8 mouse cellular contexts compared by ENCODE assay signal in genomic region chr1:60179376-60179775, GRCm38 (mm10). TPM values are rescaled to one million over a fixed set of nuclear protein-coding genes. Genes with fewer than 3 reads are reported as not detected.
DNase-seq lines count a peak whose midpoint lies in the region; ATAC-seq and TF ChIP-seq lines count a peak whose summit lies in the region.

No protein-coding gene starts in this region.

- H3K4me2 ChIP-seq in liver, embryonic 11.5 days: peak overlapping the region; percentile 79
- H3K4me2 ChIP-seq in hindbrain, embryonic 12.5 days (replicated peaks): peak overlapping the region; percentile 51
- H3K4me2 ChIP-seq in midbrain, postnatal 0 days (ENCODE audit: low read depth, low read length, poor library complexity, severe bottlenecking): peak overlapping the region; percentile 63

- DNase-seq in liver, embryonic 11.5 days (ENCODE audit: low spot score): no peak
- no peak for DNase-seq in liver
- peak; percentile 13 for DNase-seq in cerebellum, adult 9-11 months
- DNase-seq in midbrain, postnatal 0 days (ENCODE audit: low spot score): no peak
- no peak for DNase-seq in gastrocnemius, adult 8-10 months (ENCODE audit: low spot score in 2 of 2)
- no peak for DNase-seq in gastrocnemius, postnatal 14 days
- no peak for DNase-seq in frontal cortex, postnatal 36 days (ENCODE audit: low spot score in 2 of 2)

- WGBS in liver, embryonic 11.5 days: 34% methylated on average over 4 of the region's 4 CpGs
- WGBS in hindbrain, embryonic 12.5 days: 16% methylated on average over 4 of the region's 4 CpGs
- 22% methylated on average over 4 of the region's 4 CpGs for WGBS in midbrain, postnatal 0 days

- H3K4me1 ChIP-seq in liver, embryonic 11.5 days (replicated peaks; ENCODE audit: control insufficient read depth, insufficient read depth, low read length): peaks cover 9% of the 10 kb centered on the region
- H3K4me1 ChIP-seq in hindbrain, embryonic 12.5 days: peaks cover 8% of the 10 kb centered on the region; the same call in 1 of the 2 replicates
- no peaks in the 10 kb centered on the region for H3K4me1 ChIP-seq in midbrain, postnatal 0 days (ENCODE audit: insufficient read depth, low read length)

- no peaks in the 10 kb centered on the region for H3K9me3 ChIP-seq in liver, embryonic 11.5 days (ENCODE audit: control insufficient read depth, low read length)
- H3K9me3 ChIP-seq in hindbrain, embryonic 12.5 days (replicated peaks): no peaks in the 10 kb centered on the region
- no peaks in the 10 kb centered on the region for H3K9me3 ChIP-seq in midbrain, postnatal 0 days (ENCODE audit: low read length)

- 0 out of 2 replicates have a peak overlapping the region, but pooled peaks have one; percentile 9 for H3K9ac ChIP-seq in liver, embryonic 11.5 days (ENCODE audit: low read depth, low read length)
- peak overlapping the region; percentile 88 for H3K9ac ChIP-seq in hindbrain, embryonic 12.5 days
- H3K9ac ChIP-seq in midbrain, postnatal 0 days (replicated peaks; ENCODE audit: low read length, poor library complexity, severe bottlenecking): 0 out of 2 replicates have a peak overlapping the region, but pooled peaks have one; percentile 19

- intact Hi-C loops in gastrocnemius, postnatal 14 days (cut with DNase I; ENCODE audit: low total_unique reads): no loop called here

- TF ChIP-seq CTCF in midbrain, postnatal 0 days (IDR thresholded peaks at IDR 0.05): no peak

- ATAC-seq in liver, embryonic 11.5 days (replicated peaks; ENCODE audit: low FRiP score): no peak
- no peak for ATAC-seq in hindbrain, embryonic 12.5 days (ENCODE audit: low FRiP score)
- no peak for ATAC-seq in midbrain, postnatal 0 days (ENCODE audit: low FRiP score)

- peak overlapping the region; percentile 88 for H3K4me3 ChIP-seq in liver, embryonic 11.5 days (ENCODE audit: low read depth, low read length)
- H3K4me3 ChIP-seq in hindbrain, embryonic 12.5 days: peak overlapping the region; percentile 84; the same call in 1 of the 2 replicates
- H3K4me3 ChIP-seq in midbrain, postnatal 0 days (ENCODE audit: low read depth, low read length): peak overlapping the region; percentile 95

- no peak overlapping the region for H3K27ac ChIP-seq in liver, embryonic 11.5 days (ENCODE audit: low read depth, low read length)
- H3K27ac ChIP-seq in hindbrain, embryonic 12.5 days: peak overlapping the region; percentile 97
- H3K27ac ChIP-seq in midbrain, postnatal 0 days (ENCODE audit: low read depth, low read length): no peak overlapping the region

- H3K27me3 ChIP-seq in liver, embryonic 11.5 days (replicated peaks; ENCODE audit: control insufficient read depth, insufficient read depth, low read length): no peaks in the 10 kb centered on the region
- no peaks in the 10 kb centered on the region for H3K27me3 ChIP-seq in hindbrain, embryonic 12.5 days
- H3K27me3 ChIP-seq in midbrain, postnatal 0 days (ENCODE audit: insufficient read depth, low read length): no peaks in the 10 kb centered on the region

- no peaks in the 10 kb centered on the region for H3K36me3 ChIP-seq in liver, embryonic 11.5 days (ENCODE audit: control insufficient read depth, insufficient read depth, low read length)
- no peaks in the 10 kb centered on the region for H3K36me3 ChIP-seq in hindbrain, embryonic 12.5 days
- no peaks in the 10 kb centered on the region for H3K36me3 ChIP-seq in midbrain, postnatal 0 days (ENCODE audit: insufficient read depth, low read length)

RNA-seq across cellular contexts. Expression of gene Nbeal1, which starts 1.0 kb away (rescaled TPM):
- 3.3 and 3.6 TPM in 2 replicates for polyA plus RNA-seq in liver, embryonic 11.5 days (2014; fragmentation: Nextera tagmentation; extraction: Ambion mirVana)
- 13.8 and 15.4 TPM in 2 replicates for polyA plus RNA-seq in hindbrain, embryonic 12.5 days (2016; fragmentation: Nextera tagmentation; extraction: Ambion mirVana)
- 23.0 and 34.6 TPM in 2 replicates for total RNA-seq in midbrain, postnatal 0 days (2014; rRNA removed)
- 4.4 and 5.2 TPM in 2 replicates for polyA plus RNA-seq in midbrain, postnatal 0 days (2015; fragmentation: Nextera tagmentation; extraction: Ambion mirVana)
- total RNA-seq in gastrocnemius, adult 8-10 months (2022): 10 to 100 TPM; 24.7 to 29.0 (median 27.4) TPM
- total RNA-seq in gastrocnemius, postnatal 14 days (2021): 10 to 100 TPM; 21.1 to 21.2 TPM

Comparison
In these comparisons a context has a peak if more than half of its experiments do, and no peak if none do; other contexts are left out.
1. H3K9ac ChIP-seq: peak in every context shown above with its lines; median percentile 88 in hindbrain, embryonic 12.5 days; 19 in midbrain, postnatal 0 days; 9 in liver, embryonic 11.5 days.